Mouse (Mus musculus) heart, adult 2 months (tissue): Measurements from ENCODE around the gene Tacc2.

Experiments
- CTCF ChIP-seq: fragments of 200-600 bp; IDR thresholded peaks from 2 replicates; pipeline ENCODE4 v1.8.1; 2022; ENCODE audit warnings: antibody characterized with exemption, mild to moderate bottlenecking, moderate library complexity
- EP300 ChIP-seq: fragments of 200-500 bp; IDR thresholded peaks from 2 replicates; pipeline ENCODE4 v1.6.1; 2011; ENCODE audit warnings: low read depth, low read length, control low read depth; ENCODE audit not compliant: insufficient read depth

DNA sequence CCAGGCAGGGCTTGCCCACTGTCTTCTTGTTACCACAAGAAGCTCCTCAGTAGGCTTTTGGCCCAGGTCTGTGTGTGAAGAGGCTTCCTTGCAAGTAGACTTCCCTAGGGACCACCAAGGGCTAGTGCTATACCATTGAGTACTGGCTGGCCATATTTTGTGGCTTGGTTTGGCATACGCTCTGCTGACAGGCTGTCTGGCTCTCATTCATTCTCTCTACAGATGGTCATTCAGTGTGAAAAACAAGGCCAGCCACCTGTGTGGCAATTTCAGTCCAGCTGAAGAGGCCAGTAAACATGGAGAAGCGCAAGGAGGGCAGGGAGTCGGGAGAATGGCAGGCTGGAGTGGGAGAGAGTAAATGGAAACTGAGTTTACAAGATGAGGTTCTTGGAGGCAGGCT lies 138.2 kb downstream of the Tacc2 start:
- TF ChIP-seq CTCF (no peak), EP300 (no peak)
